Mouse (Mus musculus): ENCODE measurements around the gene Mtap. TPM values are rescaled to one million over a fixed set of nuclear protein-coding genes. Genes with fewer than 3 reads are reported as not detected.

Gene Mtap
- total RNA-seq, 2 experiments from 2014 or later, result 1.3 to 6.5 TPM

DNA sequence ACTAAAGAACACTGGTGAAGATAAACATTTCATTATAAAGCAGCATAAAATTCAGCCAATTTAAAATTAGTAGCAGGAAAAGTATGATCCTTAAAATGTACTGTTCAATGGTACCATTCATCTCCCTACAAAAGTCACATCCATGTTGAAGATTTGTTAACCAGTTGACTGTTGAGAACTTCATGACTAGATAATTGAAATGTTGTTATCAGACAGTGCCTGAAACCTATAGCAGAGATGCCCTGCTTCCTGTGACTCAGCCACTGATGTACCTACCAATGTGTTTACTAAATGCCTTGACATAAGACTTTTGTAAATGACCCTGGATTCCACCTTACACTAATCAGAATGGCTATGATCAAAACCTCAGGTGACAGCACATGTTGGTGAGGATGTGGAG lies 60.2 kb downstream of the Mtap start:
- no peak for ATAC-seq (replicated peaks; ENCODE audit: low FRiP score, poor library complexity, severe bottlenecking)

DNA sequence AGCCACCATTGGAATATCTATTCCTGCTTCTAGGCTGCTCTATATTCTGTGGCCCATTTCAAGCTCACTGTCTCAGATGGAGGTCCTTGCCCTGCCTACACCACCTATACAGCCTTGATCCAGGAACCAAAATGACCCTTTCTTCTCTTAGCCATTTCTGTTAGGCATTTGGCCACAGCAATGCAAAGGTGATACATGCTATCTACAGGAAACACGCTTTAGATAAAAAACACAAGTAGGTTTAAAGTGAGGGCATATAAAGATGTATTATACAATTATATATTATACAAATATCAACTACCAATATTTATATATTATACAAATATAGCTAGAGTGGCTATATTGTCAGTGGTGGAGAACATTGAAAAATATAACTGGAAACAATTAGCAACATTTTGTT lies 63.9 kb downstream of the Mtap start:
- no peak for ATAC-seq (replicated peaks; ENCODE audit: low FRiP score, poor library complexity, severe bottlenecking)

- no peak for ATAC-seq (replicated peaks; ENCODE audit: low FRiP score, poor library complexity, severe bottlenecking)
These were observed 72.4 kb downstream of the Mtap start for GRCm38 (mm10) chr4:89209310-89209709.

GRCm38 (mm10) chr4:89210314-89210713 lies 73.4 kb downstream of the Mtap start:
- ATAC-seq (replicated peaks; ENCODE audit: low FRiP score, poor library complexity, severe bottlenecking), result no peak

DNA sequence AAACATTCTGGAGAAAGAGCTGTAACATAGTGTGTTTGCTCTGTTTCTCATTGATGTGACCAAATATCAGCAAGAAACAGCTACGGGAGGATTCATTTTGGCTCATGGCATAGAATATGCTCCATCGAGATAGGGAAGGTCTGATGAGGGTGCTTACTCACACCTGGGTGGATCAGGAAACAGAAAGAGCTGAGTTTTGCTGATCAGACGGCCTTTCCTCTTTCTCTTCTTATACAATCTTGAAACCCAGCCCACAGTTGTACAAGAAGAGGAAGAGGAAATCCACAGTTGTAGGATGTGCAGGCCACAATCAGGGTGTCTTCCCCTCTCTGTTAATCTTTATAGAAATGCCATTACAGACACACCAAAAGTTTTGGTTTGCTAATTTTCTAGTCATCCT lies 75.3 kb downstream of the Mtap start:
- ATAC-seq (replicated peaks; ENCODE audit: low FRiP score, poor library complexity, severe bottlenecking), result no peak

Other genes starting within 250 kb of the Mtap start
- gene Cdkn2a, start 157.5 kb downstream of the Mtap start, total RNA-seq (2015; ENCODE audit: low replicate concordance), result not detected in 2 replicates
- not detected in 2 replicates for gene Cdkn2a, start 157.5 kb downstream of the Mtap start, total RNA-seq (2017; ENCODE audit: low replicate concordance)
- not detected in 2 replicates for gene Cdkn2b, start 173.9 kb downstream of the Mtap start, total RNA-seq (2015; ENCODE audit: low replicate concordance)
- not detected in 2 replicates for gene Cdkn2b, start 173.9 kb downstream of the Mtap start, total RNA-seq (2017; ENCODE audit: low replicate concordance)

Data from erythroid progenitor cell, adult 5-6 weeks (primary cell).